Mouse (Mus musculus) ES-CJ7 (cell line): ENCODE results near the gene Slc24a5.
A peak's percentile ranks its signal among the peaks of the same experiment; 100 is the strongest.

Experiments
- DNase-seq: peaks from one replicate; pipeline ENCODE4 v3.0.0; 2011; ENCODE audit warnings: low read depth, low spot score

The Slc24a5 gene

DNA sequence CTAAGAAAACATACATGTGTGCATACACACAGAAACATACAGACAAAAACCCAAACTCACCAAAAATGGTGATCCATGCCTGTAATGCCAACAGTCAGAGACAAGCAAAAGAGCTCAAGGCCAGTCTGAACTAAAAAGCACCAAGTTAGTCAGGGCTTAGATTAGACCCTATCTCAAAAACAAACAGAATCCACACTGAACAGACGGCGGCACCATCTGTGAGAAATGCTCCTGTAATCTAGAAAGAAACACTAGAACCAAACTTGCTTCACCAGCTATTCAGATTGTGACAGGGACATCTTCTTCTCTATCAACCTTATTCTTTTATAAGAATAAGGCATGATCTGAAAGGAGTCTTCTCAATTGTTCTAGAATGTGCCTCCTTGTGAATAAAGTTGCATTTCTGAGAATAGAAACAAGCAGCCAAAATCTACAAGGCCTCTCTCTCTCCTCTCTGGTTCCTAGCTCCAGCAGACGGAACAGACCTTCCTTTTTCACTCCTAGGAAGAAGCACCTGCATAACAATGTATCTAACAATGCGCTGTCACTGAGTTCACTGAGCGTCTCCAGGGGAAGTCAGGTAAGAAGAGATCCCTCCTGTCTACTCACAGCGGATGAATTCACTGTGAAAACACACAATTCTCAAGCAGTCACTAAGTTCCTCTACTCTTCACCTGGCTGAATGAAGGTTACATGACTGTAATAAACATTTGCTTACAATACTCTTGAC, 51.6 kb downstream of the Slc24a5 start:
- DNase-seq: peak; percentile 78

DNA sequence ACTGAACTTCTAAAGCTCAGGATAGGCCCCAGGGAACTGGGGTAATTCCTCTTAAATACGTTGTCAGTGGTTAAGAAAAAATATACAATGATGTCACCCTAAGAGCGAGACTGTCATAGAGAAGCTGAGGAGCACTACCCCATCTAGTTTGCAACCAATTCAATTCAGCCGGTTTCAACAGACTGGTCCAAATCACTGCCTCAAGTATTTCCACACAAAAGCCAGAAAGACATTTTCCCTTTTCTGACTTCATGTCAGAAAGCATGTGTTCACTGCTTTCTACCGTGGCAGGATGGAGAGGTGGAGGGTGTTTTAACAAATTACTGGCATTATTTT, 54.3 kb downstream of the Slc24a5 start:
- DNase-seq: no peak

DNA sequence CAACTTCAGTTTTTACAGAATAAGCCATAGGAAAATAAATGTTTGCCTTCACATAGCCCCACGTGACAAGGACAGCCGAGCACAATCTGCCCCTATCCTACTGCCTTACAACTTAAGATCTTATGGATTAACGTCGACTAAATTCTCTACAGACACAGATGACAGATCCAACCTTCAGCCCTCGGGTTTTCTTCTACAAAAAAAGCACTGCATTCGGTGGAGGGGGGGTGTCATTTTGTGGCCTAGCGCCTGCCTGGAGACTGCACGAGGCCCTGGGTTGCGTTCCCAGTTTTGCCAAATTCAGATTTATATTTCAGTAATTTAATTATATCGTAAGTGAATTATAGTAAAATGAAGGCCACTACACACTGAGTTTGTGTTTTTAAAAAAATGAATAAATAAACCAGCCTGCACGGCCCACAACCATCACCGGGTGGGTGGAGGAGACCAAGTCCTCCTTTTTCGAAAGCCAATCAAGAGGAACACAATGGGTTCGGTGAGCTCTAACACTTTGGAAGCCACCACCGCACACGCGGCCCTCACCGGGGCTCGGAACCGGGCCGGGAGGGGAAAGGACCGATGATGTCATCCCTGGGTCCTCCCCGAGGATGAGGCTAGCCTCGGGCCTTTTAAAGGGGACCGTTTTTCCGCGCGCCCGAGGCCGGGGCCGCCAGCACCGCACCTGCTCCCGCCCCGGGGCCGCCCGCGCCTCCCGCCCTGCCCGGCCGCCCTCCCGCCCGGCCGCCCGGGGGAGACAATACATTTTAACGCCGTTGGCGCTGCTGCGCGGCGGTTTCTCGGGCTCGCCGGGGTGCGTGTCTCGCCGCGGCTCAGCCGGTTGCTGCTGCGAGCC, 54.9 kb downstream of the Slc24a5 start:
- DNase-seq: no peak

DNA sequence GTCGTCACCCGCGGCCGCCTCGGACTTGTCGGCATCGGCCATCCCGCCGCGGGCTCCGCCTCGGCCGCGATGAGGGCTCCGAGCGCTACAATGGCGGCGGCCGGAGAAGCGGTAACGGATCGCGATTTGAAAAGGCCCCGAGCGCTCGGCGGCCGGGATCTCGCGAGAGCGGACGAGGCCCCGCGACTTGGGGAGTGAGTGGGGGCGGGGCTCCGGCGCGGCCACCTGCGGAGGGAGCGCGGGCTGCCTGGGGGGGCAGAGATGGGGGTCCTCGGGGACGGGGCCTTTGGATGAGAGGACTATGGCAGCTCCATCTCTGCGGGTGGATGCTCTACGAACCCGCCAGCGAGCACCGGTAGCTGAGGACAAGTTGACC, 55.5 kb downstream of the Slc24a5 start, which contains the start of gene Myef2:
Gene Myef2 (minus strand): TSS at position 185 of the 376 bp plus-strand sequence.
- DNase-seq: peak; percentile 78

DNA sequence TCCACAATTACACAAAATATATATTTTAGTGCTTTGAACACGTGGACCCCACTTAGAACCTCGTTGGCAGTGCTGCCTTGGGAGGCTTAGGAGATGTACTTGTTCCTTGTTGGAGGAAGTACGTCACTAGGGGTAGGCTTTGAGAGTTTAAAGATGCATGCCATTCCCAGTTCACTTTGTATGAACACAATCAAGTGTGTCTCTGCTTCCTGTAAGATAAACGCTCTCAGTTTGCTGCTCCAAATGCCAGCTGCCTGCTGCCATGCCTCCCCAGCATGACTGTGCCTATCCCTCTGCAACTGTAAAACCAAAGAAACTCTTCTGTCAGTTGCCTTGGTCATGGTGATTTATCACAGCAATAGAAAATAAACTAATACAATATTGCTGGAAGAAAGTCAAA, 57.9 kb downstream of the Slc24a5 start:
- no peak for DNase-seq

DNA sequence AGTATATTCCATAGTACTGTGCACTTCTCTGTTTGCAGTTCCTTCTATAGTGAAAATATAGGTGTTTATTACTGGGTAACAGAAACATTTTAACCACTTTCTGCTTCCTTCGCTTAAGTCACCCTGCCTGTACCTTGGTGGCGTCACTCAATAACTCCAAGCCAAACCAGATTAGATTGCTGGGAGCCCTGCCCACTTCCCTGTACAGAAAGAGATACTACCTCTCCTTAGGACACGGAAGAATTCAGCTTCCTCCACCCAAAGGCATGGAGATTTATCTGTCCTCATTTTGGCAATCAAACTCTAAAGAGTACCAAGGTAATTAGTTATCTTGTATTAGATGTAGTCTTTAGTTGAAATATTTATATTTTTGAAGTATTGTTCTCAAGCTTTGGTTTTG, 58.9 kb downstream of the Slc24a5 start:
- DNase-seq: no peak

DNA sequence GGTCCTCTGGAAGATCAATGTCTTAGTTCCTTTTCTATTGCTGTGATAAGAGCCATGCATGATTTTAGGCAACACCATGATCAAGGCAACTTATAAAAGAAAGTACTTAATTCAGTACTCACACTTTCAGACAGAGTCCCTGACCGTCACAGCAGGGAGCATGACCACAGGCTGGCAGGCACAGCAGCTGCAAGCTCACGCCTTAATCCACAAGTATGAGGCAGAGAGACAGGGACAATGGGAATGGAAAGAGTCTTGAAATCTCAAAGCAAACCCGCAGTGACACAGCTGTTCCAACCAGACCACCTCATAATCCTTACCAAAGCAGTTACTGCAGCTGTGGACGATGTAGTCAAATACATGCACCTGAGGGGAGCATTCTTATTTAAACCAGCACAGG, 66.2 kb downstream of the Slc24a5 start:
- DNase-seq: peak; percentile 32

DNA sequence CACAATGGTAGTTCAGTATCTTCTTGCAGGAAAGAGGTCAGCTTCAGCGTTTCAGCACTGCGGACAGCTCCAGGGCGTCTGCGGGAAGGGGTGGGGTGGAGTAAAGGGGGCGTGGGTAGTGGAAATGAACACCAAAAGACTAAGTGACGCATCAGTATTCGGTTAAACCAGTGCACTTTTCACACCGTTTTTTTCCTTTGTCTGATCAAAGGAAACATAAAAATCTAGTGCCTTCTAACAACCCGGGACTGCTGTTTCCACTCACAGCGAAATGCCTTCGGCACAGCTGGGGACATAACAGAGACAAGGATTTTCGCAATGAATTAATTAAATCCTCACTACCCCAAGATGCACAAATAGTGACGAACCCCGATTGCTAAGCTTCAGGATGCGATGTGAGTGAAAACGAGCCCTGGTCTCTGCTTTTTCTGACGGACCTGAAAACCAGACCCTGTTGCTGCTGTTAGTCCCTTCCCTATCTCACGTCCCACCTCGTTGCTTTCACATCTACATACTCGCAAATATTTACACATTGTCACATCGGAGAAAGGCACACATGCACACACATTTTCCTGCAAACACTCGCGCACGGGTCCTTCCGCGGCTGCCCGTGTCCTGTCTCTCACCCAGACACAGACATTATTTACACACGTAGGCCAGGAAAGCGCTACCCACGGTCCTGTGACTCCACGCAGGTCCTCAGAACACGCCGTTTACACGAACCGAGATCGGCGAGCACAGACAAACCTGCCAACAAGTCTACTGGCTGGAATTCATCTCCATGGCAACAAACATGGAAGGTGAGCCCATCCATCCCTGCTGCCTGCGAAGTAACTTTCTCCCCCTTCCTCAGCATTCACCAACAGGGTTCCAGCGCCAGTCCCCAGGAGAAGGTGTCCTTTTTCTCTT, 68.2 kb downstream of the Slc24a5 start, which contains the start of gene Ctxn2:
Gene Ctxn2 (plus strand): TSS at position 790 of the 909 bp plus-strand sequence.
- DNase-seq: peak; percentile 83

DNA sequence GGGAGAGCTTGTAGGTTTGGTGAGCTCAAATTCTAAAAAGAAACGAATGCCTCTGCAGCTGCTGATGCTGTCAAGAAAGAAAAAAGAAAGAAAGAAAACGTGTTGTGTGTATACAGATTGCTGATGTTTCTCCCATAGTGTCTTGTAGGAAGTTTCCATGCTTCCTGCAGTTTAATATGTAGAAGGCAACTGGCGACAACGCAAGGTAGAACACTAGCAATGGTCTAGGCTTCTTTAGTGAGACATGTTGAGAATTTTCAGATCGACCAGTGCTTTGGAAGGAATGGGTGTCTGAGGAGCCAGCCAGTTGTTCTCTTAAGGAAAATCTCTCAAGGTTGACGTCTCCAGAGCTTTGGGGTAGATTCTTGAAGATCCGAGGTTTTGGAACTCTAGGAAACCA, 68.9 kb downstream of the Slc24a5 start:
- no peak for DNase-seq
